Mouse (Mus musculus): ENCODE measurements around the gene Nrxn1. TPM values are rescaled to one million over a fixed set of nuclear protein-coding genes. Genes with fewer than 3 reads are reported as not detected.
A peak's percentile ranks its signal among the peaks of the same experiment; 100 is the strongest.

Gene Nrxn1
- polyA plus RNA-seq, 1 experiment from 2014 or later = 4.6 TPM

DNA sequence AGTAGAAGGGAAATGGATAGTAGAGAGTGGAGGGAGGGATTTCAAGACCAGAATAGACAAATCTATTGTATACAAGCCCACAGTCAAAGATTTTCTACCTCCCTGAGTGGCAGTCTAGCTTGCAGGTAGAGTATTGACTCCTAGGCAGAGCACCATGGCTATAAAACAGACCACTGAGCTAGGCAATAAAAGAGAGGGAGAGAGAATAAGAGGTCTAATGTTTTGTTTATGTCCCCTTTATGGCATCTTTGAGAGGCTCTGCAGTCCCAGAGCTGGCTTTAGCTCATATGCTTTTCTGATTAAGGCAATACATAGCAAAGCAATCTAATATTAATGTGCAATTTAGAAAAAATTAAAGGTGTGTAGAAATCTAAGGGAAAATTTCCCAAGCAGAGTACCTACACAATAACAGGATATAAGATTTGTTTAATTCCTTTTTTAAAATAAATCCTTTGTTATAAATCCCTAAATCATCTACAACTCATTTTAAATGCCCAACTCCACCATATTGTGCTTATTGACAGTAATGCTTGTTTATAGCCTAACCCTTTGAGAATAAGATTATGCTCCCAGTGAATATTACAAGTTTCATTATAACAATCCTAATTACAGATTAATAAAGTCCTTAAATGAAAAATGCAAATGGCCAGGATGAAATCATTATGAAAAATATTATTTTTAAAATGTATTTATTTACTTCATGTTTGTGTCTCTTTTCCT lies 613.2 kb downstream of the Nrxn1 start:
- Histone ChIP-seq H3K27ac (ENCODE audit: low read length) (no peak overlapping the region), H3K36me3 (ENCODE audit: insufficient read depth, low read length) (no peaks in the 10 kb centered on the region), H3K9me3 (ENCODE audit: low read length) (no peaks in the 10 kb centered on the region), H3K4me2 (replicated peaks; ENCODE audit: low read depth, low read length) (no peak overlapping the region), H3K27me3 (ENCODE audit: insufficient read depth, low read length) (no peaks in the 10 kb centered on the region), H3K4me1 (ENCODE audit: insufficient read depth, low read length) (no peaks in the 10 kb centered on the region), H3K9ac (replicated peaks; ENCODE audit: low read length) (no peak overlapping the region), H3K4me3 (ENCODE audit: low read length) (no peak overlapping the region)
- ATAC-seq (ENCODE audit: low FRiP score, low TSS enrichment) = no peak

DNA sequence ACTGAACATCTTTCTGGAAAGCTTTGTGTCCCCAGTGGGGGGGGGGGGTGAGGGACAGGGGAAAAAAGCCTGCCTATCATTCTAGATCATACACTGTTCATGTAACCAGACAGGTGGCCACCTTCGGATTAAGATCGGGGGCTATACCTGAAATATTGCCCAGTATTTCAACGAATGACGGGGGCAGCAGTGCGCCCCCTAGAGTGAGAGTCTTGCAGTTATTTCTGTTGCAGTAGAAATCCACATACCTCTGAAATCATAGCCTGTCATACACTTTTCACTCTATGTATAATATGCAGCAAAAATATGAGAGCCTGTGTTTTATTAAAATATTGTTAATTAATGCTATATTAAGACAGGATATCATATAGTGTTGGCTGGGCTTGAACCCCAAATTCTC lies 636.1 kb downstream of the Nrxn1 start:
- Histone ChIP-seq H3K36me3 (ENCODE audit: insufficient read depth, low read length) (no peaks in the 10 kb centered on the region), H3K27me3 (ENCODE audit: insufficient read depth, low read length) (peaks cover 42% of the 10 kb centered on the region), H3K27ac (ENCODE audit: low read length) (no peak overlapping the region), H3K4me2 (replicated peaks; ENCODE audit: low read depth, low read length) (no peak overlapping the region), H3K9ac (replicated peaks; ENCODE audit: low read length) (no peak overlapping the region), H3K4me1 (ENCODE audit: insufficient read depth, low read length) (peaks cover 16% of the 10 kb centered on the region; the same call in 1 of the 2 replicates), H3K4me3 (ENCODE audit: low read length) (no peak overlapping the region), H3K9me3 (ENCODE audit: low read length) (no peaks in the 10 kb centered on the region)
- 44% methylated on average over 5 of the region's 5 CpGs for WGBS
- no peak for ATAC-seq (ENCODE audit: low FRiP score, low TSS enrichment)

DNA sequence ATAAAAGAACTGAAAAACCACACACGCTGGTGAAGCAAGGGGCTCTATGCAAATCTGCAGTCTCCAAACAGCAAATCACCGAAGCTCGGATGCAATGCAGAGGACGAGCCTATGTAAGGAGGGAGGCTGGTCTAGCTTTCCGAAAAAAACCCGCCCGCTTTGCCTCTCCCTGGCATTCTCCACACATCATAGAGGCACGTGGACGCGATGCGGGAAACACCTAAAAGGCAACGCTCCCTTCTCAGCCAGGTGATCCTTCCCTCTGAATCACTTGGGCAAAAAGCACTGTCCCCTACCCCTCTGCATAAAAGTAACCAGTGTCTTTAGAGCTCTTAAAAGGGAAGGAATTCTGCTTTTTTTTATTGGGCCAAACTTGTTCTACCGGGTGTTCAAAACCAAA lies 637.0 kb downstream of the Nrxn1 start:
- under 1% methylated on average over 13 of the region's 13 CpGs for WGBS
- Histone ChIP-seq H3K9ac (replicated peaks; ENCODE audit: low read length) (no peak overlapping the region), H3K27ac (ENCODE audit: low read length) (no peak overlapping the region)

DNA sequence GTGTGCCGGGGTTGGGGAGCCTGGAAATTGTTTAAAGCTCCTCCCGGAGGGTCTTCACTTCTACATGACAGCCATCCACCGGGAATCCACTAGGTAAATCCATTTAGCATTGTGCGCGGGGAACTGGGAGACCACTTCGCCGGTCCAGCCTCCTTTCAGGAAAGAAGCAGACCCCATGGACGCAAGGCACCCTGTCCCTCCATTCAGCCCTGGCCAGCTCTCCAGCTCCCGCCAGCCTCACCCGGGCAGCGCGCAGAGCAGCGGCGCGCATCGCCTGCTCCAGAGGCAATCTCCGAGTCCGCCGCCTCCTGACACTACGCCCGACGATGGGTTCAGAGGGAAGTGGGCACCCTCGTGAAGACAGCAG lies 637.5 kb downstream of the Nrxn1 start:
- peak; percentile 92 for ATAC-seq (ENCODE audit: low FRiP score, low TSS enrichment)
- Histone ChIP-seq H3K9ac (replicated peaks; ENCODE audit: low read length) (peak overlapping the region; percentile 61), H3K36me3 (ENCODE audit: insufficient read depth, low read length) (no peaks in the 10 kb centered on the region), H3K4me3 (ENCODE audit: low read length) (peak overlapping the region; percentile 58), H3K4me1 (ENCODE audit: insufficient read depth, low read length) (peaks cover 16% of the 10 kb centered on the region; the same call in 1 of the 2 replicates), H3K9me3 (ENCODE audit: low read length) (no peaks in the 10 kb centered on the region), H3K4me2 (replicated peaks; ENCODE audit: low read depth, low read length) (peak overlapping the region; percentile 93), H3K27ac (ENCODE audit: low read length) (no peak overlapping the region), H3K27me3 (ENCODE audit: insufficient read depth, low read length) (peaks cover 42% of the 10 kb centered on the region)
- WGBS = under 1% methylated on average over 23 of the region's 23 CpGs

More for the DNA sequence above, 637.0 kb downstream of the Nrxn1 start:
- no peaks in the 10 kb centered on the region for H3K36me3 ChIP-seq (ENCODE audit: insufficient read depth, low read length)
- H3K4me2 ChIP-seq (replicated peaks; ENCODE audit: low read depth, low read length) = peak overlapping the region; percentile 93
- H3K4me1 ChIP-seq (ENCODE audit: insufficient read depth, low read length) = peaks cover 16% of the 10 kb centered on the region; the same call in 1 of the 2 replicates
- peak overlapping the region; percentile 58 for H3K4me3 ChIP-seq (ENCODE audit: low read length)
- H3K9me3 ChIP-seq (ENCODE audit: low read length) = no peaks in the 10 kb centered on the region
- peak; percentile 71; the same call in 1 of the 2 replicates for ATAC-seq (ENCODE audit: low FRiP score, low TSS enrichment)
- H3K27me3 ChIP-seq (ENCODE audit: insufficient read depth, low read length) = peaks cover 42% of the 10 kb centered on the region

DNA sequence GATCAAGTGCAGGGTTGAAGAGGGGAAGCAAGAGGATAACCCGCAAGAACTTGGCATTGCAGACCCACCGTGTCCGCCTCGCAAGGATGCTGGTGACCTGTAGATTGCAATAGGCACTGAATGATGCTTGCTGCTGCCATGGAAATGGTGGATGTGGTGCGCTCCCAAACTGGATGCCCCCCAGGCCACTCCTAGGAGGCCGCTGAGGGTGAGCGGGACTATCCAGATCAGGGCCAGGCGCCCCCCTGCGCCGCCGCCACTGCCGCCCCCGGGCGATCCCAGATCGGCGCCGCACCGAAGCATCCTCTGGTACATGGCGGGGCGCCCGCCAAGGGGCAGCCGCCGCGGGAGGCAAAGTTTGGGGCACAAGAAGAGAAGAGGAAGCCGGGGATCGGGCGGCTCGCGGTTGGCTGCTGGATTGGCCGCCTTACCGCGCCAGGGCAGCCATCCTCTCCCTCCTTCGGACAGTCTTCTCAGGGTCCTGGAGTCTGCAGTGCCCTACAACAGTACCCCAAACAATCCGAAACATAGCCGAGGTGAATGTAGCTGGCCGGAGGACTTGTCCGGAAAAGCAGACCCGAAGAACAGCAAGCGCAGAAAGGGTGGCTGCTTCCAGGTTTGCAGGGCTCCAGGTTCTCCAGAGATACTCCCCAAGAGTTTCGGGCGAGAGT lies 638.0 kb downstream of the Nrxn1 start:
- H3K36me3 ChIP-seq (ENCODE audit: insufficient read depth, low read length) = no peaks in the 10 kb centered on the region
- peak overlapping the region; percentile 61 for H3K9ac ChIP-seq (replicated peaks; ENCODE audit: low read length)
- H3K4me1 ChIP-seq (ENCODE audit: insufficient read depth, low read length) = peaks cover 16% of the 10 kb centered on the region; the same call in 1 of the 2 replicates
- peak; percentile 49 for ATAC-seq (ENCODE audit: low FRiP score, low TSS enrichment)
- WGBS = under 1% methylated on average over 41 of the region's 41 CpGs
- peaks cover 42% of the 10 kb centered on the region for H3K27me3 ChIP-seq (ENCODE audit: insufficient read depth, low read length)
- H3K9me3 ChIP-seq (ENCODE audit: low read length) = no peaks in the 10 kb centered on the region
- H3K4me3 ChIP-seq (ENCODE audit: low read length) = peak overlapping the region; percentile 58
- H3K4me2 ChIP-seq (replicated peaks; ENCODE audit: low read depth, low read length) = peak overlapping the region; percentile 93
- no peak overlapping the region for H3K27ac ChIP-seq (ENCODE audit: low read length)

DNA sequence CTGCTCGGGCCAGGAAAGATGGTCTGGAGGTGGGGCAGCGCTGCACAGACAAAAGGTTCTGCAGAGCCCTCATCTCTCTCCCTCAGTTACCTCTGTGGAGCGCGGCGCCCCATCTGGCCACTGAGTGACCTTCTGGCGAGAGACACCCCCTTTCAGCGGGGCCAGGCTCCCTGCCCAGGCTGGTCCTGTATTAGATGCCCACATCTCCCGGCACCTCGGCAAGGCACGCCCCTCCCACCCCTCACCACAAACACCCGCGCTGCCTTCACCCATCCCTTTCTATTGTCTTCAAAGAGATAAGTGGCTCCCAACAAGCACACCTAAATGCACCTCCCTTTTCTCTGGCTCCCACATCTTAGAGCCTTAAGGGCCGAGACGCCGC lies 638.5 kb downstream of the Nrxn1 start:
- WGBS = 4% methylated on average over 14 of the region's 15 CpGs
- Histone ChIP-seq H3K27me3 (ENCODE audit: insufficient read depth, low read length) (peaks cover 42% of the 10 kb centered on the region), H3K9ac (replicated peaks; ENCODE audit: low read length) (peak overlapping the region; percentile 61; the same call in 1 of the 2 replicates), H3K4me2 (replicated peaks; ENCODE audit: low read depth, low read length) (peak overlapping the region; percentile 93), H3K27ac (ENCODE audit: low read length) (no peak overlapping the region), H3K4me3 (ENCODE audit: low read length) (peak overlapping the region; percentile 58), H3K4me1 (ENCODE audit: insufficient read depth, low read length) (peaks cover 16% of the 10 kb centered on the region; the same call in 1 of the 2 replicates), H3K36me3 (ENCODE audit: insufficient read depth, low read length) (no peaks in the 10 kb centered on the region), H3K9me3 (ENCODE audit: low read length) (no peaks in the 10 kb centered on the region)
- ATAC-seq (ENCODE audit: low FRiP score, low TSS enrichment) = peak; percentile 12; the same call in 1 of the 2 replicates

DNA sequence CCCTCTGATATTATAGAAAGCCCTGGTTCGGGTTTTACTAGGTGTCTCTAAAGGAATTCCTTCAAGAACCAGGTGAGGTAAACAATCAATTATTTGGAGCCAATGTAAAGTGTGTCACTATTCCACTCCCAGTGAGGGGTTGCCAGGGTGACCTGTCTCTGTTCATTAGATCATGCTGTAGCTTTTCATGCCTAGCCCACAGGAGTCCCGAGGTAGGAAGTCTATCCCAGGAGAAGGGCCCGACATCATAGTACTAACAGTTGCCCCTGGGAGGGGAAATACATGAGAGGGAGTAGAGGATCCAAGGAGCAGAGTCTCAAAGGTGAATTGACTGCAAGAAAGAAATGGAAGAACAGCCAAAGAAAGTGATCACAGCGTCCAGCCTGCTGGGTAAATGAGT lies 639.6 kb downstream of the Nrxn1 start:
- Histone ChIP-seq H3K4me1 (ENCODE audit: insufficient read depth, low read length) (peaks cover 16% of the 10 kb centered on the region; the same call in 1 of the 2 replicates), H3K4me3 (ENCODE audit: low read length) (no peak overlapping the region), H3K4me2 (replicated peaks; ENCODE audit: low read depth, low read length) (no peak overlapping the region), H3K9ac (replicated peaks; ENCODE audit: low read length) (no peak overlapping the region), H3K36me3 (ENCODE audit: insufficient read depth, low read length) (no peaks in the 10 kb centered on the region), H3K27me3 (ENCODE audit: insufficient read depth, low read length) (peaks cover 42% of the 10 kb centered on the region), H3K27ac (ENCODE audit: low read length) (no peak overlapping the region), H3K9me3 (ENCODE audit: low read length) (no peaks in the 10 kb centered on the region)
- WGBS = 58% methylated on average over 4 of the region's 4 CpGs
- no peak for ATAC-seq (ENCODE audit: low FRiP score, low TSS enrichment)

DNA sequence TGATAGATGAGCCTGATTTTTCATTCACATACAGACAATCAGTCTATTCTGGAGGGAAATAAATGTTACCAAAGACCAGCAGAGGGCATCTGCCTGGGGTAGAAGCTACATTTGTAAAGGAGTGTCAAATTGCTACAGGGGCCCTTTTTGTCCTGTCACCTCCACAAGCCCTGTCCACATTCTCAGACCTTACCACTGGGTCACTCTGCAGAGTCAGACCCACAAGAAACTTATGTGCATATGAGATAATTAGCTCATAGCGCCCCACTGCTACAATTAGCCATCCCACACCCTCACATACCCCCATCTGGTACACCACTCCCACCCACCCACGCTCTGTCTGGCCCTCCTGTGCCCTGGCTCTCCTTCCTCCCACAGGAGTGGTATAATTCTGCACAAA lies 640.1 kb downstream of the Nrxn1 start:
- Histone ChIP-seq H3K9ac (replicated peaks; ENCODE audit: low read length) (no peak overlapping the region), H3K4me2 (replicated peaks; ENCODE audit: low read depth, low read length) (no peak overlapping the region), H3K4me3 (ENCODE audit: low read length) (no peak overlapping the region), H3K9me3 (ENCODE audit: low read length) (no peaks in the 10 kb centered on the region), H3K27me3 (ENCODE audit: insufficient read depth, low read length) (peaks cover 42% of the 10 kb centered on the region), H3K36me3 (ENCODE audit: insufficient read depth, low read length) (no peaks in the 10 kb centered on the region), H3K4me1 (ENCODE audit: insufficient read depth, low read length) (peaks cover 16% of the 10 kb centered on the region; the same call in 1 of the 2 replicates), H3K27ac (ENCODE audit: low read length) (no peak overlapping the region)
- ATAC-seq (ENCODE audit: low FRiP score, low TSS enrichment) = no peak
- 66% methylated on average over 2 of the region's 2 CpGs for WGBS

DNA sequence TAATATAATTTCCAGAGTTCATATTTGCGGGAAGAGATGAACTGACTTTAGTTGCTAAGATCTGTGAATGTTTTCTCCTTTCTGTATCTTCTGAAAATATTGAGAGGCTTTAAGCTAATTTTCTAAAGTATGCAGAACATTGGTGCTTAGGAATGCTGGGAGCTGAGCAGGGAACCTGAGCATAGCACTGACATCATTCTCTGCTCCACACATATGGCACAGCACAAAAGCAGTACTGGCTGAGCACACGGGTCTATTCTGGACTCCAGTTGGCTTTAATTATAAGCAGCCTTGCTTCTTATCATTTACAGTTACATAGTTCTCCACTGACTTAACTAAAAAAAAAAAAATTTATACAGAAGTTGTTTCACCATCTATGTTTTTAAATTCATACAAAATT lies 641.5 kb downstream of the Nrxn1 start:
- Histone ChIP-seq H3K4me2 (replicated peaks; ENCODE audit: low read depth, low read length) (no peak overlapping the region), H3K4me3 (ENCODE audit: low read length) (no peak overlapping the region), H3K4me1 (ENCODE audit: insufficient read depth, low read length) (peaks cover 16% of the 10 kb centered on the region; the same call in 1 of the 2 replicates), H3K9ac (replicated peaks; ENCODE audit: low read length) (no peak overlapping the region), H3K27me3 (ENCODE audit: insufficient read depth, low read length) (peaks cover 35% of the 10 kb centered on the region), H3K9me3 (ENCODE audit: low read length) (no peaks in the 10 kb centered on the region), H3K36me3 (ENCODE audit: insufficient read depth, low read length) (no peaks in the 10 kb centered on the region), H3K27ac (ENCODE audit: low read length) (no peak overlapping the region)
- no peak for ATAC-seq (ENCODE audit: low FRiP score, low TSS enrichment)
- WGBS = 80% methylated on average over 2 of the region's 2 CpGs

DNA sequence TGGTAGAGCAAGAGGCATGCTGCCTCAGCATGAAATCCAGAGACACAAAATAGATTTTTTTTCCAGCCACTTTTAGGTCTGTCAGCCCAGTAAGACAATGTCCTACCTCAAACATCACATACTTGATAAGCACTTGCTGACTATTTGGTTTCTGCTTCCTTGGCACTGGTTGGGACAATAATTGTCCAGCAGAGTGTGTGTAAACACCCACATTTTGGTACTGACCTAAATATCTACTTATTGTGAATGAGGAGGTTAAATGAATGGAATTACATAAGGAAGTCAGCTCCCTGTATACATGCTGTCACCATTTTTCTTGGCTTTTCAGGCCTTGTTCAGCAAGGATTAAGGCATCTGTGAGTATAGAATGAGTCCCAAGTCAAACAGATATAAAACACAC lies 649.8 kb downstream of the Nrxn1 start:
- no peak for ATAC-seq (ENCODE audit: low FRiP score, low TSS enrichment)
- H3K36me3 ChIP-seq (ENCODE audit: insufficient read depth, low read length) = no peaks in the 10 kb centered on the region
- H3K4me3 ChIP-seq (ENCODE audit: low read length) = no peak overlapping the region
- no peaks in the 10 kb centered on the region for H3K9me3 ChIP-seq (ENCODE audit: low read length)
- no peak overlapping the region for H3K9ac ChIP-seq (replicated peaks; ENCODE audit: low read length)
- H3K27ac ChIP-seq (ENCODE audit: low read length) = no peak overlapping the region
- no peaks in the 10 kb centered on the region for H3K27me3 ChIP-seq (ENCODE audit: insufficient read depth, low read length)
- H3K4me2 ChIP-seq (replicated peaks; ENCODE audit: low read depth, low read length) = no peak overlapping the region
- H3K4me1 ChIP-seq (ENCODE audit: insufficient read depth, low read length) = no peaks in the 10 kb centered on the region
